20 mouse cellular contexts compared by ENCODE assay signal in the genomic region with DNA sequence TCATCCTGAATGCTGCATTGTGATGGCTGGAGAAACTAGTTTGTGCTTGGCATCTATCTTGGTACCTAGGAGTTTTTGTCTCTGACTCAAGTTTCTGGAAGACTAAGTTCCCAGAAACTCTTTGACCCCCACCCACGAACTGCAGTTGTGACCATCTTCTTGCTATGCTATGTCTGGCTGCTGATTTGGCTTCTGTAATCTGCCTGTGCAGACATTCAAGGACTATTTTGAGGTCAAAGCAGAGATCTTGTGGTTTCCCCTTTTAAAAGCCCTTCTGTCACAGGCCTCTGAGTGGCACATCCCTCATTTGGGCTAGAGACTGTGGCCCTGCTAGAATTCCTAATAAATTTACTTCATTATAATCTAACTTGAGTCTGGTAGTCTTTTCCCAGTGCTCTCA. TPM values are rescaled to one million over a fixed set of nuclear protein-coding genes. Genes with fewer than 3 reads are reported as not detected.
DNase-seq lines count a peak whose midpoint lies in the region; ATAC-seq lines count a peak whose summit lies in the region.
"Had no signal": no experiment of that assay in that cellular context is flagged by ENCODE, and none has a peak within 500 bp of the region (broad histone marks: within the 10 kb centered on the region; RNA-seq: fewer than 3 reads in every experiment).

No protein-coding gene starts in this region.

- H3K4me3 ChIP-seq in intestine, embryonic 14.5 days (ENCODE audit: low read depth, low read length), result no peak overlapping the region
- H3K4me3 ChIP-seq in intestine, embryonic 15.5 days (replicated peaks), result no peak overlapping the region
- H3K4me3 ChIP-seq in limb, embryonic 10.5 days, result no peak overlapping the region
- H3K4me3 ChIP-seq: embryonic facial prominence, embryonic 13.5 days; gastrocnemius, adult 2 months; heart, embryonic 12.5 days; hindbrain, embryonic 10.5 days had no signal

- H3K9me3 ChIP-seq in intestine, embryonic 14.5 days (ENCODE audit: control insufficient read depth, low read length), result no peaks in the 10 kb centered on the region
- no peaks in the 10 kb centered on the region for H3K9me3 ChIP-seq in intestine, embryonic 15.5 days
- no peaks in the 10 kb centered on the region for H3K9me3 ChIP-seq in limb, embryonic 10.5 days (replicated peaks)
- H3K9me3 ChIP-seq: embryonic facial prominence, embryonic 13.5 days; heart, embryonic 12.5 days; hindbrain, embryonic 10.5 days had no signal

- no peak overlapping the region for H3K9ac ChIP-seq in intestine, embryonic 14.5 days (ENCODE audit: low read length)
- no peak overlapping the region for H3K9ac ChIP-seq in intestine, embryonic 15.5 days
- H3K9ac ChIP-seq: embryonic facial prominence, embryonic 13.5 days; heart, embryonic 12.5 days; hindbrain, embryonic 14.5 days had no signal

- DNase-seq in intestine, embryonic 14.5 days (ENCODE audit: low spot score), result peak; percentile 21
- peak; percentile 0 for DNase-seq in right cerebral cortex, postnatal 25 days
- DNase-seq in right cerebral cortex, adult 18-20 months, result no peak
- DNase-seq in MEL-GATA-1-ER (ENCODE audit: extremely low read depth, low read depth), result peak; percentile 71
- peak; percentile 13 for DNase-seq in limb, embryonic 10.5 days (ENCODE audit: low spot score)
- DNase-seq in T-cell, adult 2 months (ENCODE audit: low spot score), result no peak
- DNase-seq: adrenal gland, postnatal 10 days; B cell, adult 2 months; cerebellum, adult 11 months; cerebellum, adult 8-10 months; cerebellum, postnatal 14 days; gastrocnemius, adult 2 months; gastrocnemius, postnatal 25 days had no signal

- H3K36me3 ChIP-seq in intestine, embryonic 14.5 days (ENCODE audit: control insufficient read depth, insufficient read depth, low read length), result no peaks in the 10 kb centered on the region
- no peaks in the 10 kb centered on the region for H3K36me3 ChIP-seq in intestine, embryonic 15.5 days
- H3K36me3 ChIP-seq in limb, embryonic 10.5 days, result no peaks in the 10 kb centered on the region
- H3K36me3 ChIP-seq: embryonic facial prominence, embryonic 13.5 days; heart, embryonic 12.5 days; hindbrain, embryonic 10.5 days had no signal

- ATAC-seq in intestine, embryonic 14.5 days (replicated peaks; ENCODE audit: low FRiP score, low TSS enrichment, low read depth), result no peak
- no peak for ATAC-seq in intestine, embryonic 15.5 days
- no peak for ATAC-seq in CD4-positive, CD25-positive, alpha-beta regulatory T cell, adult 4 months
- ATAC-seq: forebrain, embryonic 14.5 days had no signal

- no peak overlapping the region for H3K27ac ChIP-seq in intestine, embryonic 14.5 days (ENCODE audit: low read depth)
- H3K27ac ChIP-seq in intestine, embryonic 15.5 days, result no peak overlapping the region
- no peak overlapping the region for H3K27ac ChIP-seq in limb, embryonic 10.5 days
- H3K27ac ChIP-seq: embryonic facial prominence, embryonic 13.5 days; gastrocnemius, adult 2 months; hindbrain, embryonic 10.5 days; hindbrain, embryonic 14.5 days had no signal

- H3K4me2 ChIP-seq in intestine, embryonic 14.5 days (ENCODE audit: low read length), result no peak overlapping the region
- H3K4me2 ChIP-seq in intestine, embryonic 15.5 days (replicated peaks), result no peak overlapping the region
- H3K4me2 ChIP-seq: embryonic facial prominence, embryonic 13.5 days; heart, embryonic 12.5 days; hindbrain, embryonic 14.5 days had no signal

- WGBS in intestine, embryonic 14.5 days, result 76% methylated on average over 1 of the region's 1 CpGs
- 71% methylated on average over 1 of the region's 1 CpGs for WGBS in intestine, embryonic 15.5 days
- WGBS in limb, embryonic 10.5 days, result 97% methylated on average over 1 of the region's 1 CpGs

- no peaks in the 10 kb centered on the region for H3K27me3 ChIP-seq in intestine, embryonic 14.5 days (replicated peaks; ENCODE audit: control insufficient read depth, insufficient read depth, low read length)
- H3K27me3 ChIP-seq in intestine, embryonic 15.5 days (replicated peaks), result no peaks in the 10 kb centered on the region
- no peaks in the 10 kb centered on the region for H3K27me3 ChIP-seq in limb, embryonic 10.5 days (ENCODE audit: low read depth, poor library complexity, severe bottlenecking)

- H3K4me1 ChIP-seq in intestine, embryonic 14.5 days (replicated peaks; ENCODE audit: control insufficient read depth, insufficient read depth, low read length), result no peaks in the 10 kb centered on the region
- no peaks in the 10 kb centered on the region for H3K4me1 ChIP-seq in intestine, embryonic 15.5 days (replicated peaks)
- H3K4me1 ChIP-seq in limb, embryonic 10.5 days, result no peaks in the 10 kb centered on the region
- H3K4me1 ChIP-seq: embryonic facial prominence, embryonic 13.5 days; heart, embryonic 12.5 days had no signal

RNA-seq across cellular contexts. Expression of a gene that starts 8.6 kb away (rescaled TPM):
- polyA plus RNA-seq in intestine, embryonic 14.5 days (2014; fragmentation: Nextera tagmentation; extraction: Ambion mirVana), result 0.52 and 0.78 TPM in 2 replicates
- 0.40 and 0.50 TPM in 2 replicates for polyA plus RNA-seq in intestine, embryonic 15.5 days (2015; fragmentation: Nextera tagmentation; extraction: Ambion mirVana)
- 2.0 and 3.7 TPM in 2 replicates for polyA plus RNA-seq in limb, embryonic 10.5 days (2016; fragmentation: Nextera tagmentation; extraction: Ambion mirVana)
- under 1 TPM; 0.16 to 0.28 TPM for polyA plus RNA-seq in CD4-positive, CD25-positive, alpha-beta regulatory T cell, adult 4 months (2017; shearing (Covaris generic))

RNA-seq across cellular contexts. Expression of a gene that starts 23.1 kb away (rescaled TPM):
- polyA plus RNA-seq in intestine, embryonic 14.5 days (2014; fragmentation: Nextera tagmentation; extraction: Ambion mirVana), result 44.6 and 49.7 TPM in 2 replicates
- polyA plus RNA-seq in intestine, embryonic 15.5 days (2015; fragmentation: Nextera tagmentation; extraction: Ambion mirVana), result 24.9 and 28.4 TPM in 2 replicates
- 51.1 and 52.9 TPM in 2 replicates for polyA plus RNA-seq in limb, embryonic 10.5 days (2016; fragmentation: Nextera tagmentation; extraction: Ambion mirVana)
- polyA plus RNA-seq in CD4-positive, CD25-positive, alpha-beta regulatory T cell, adult 4 months (2017; shearing (Covaris generic)), result 10 to 100 TPM; 60.2 to 62.8 TPM

RNA-seq across cellular contexts. Expression of a gene that starts 28.2 kb away (rescaled TPM):
- polyA plus RNA-seq in intestine, embryonic 14.5 days (2014; fragmentation: Nextera tagmentation; extraction: Ambion mirVana), result 47.5 and 48.1 TPM in 2 replicates
- 44.7 and 44.8 TPM in 2 replicates for polyA plus RNA-seq in intestine, embryonic 15.5 days (2015; fragmentation: Nextera tagmentation; extraction: Ambion mirVana)
- polyA plus RNA-seq in limb, embryonic 10.5 days (2016; fragmentation: Nextera tagmentation; extraction: Ambion mirVana), result 56.7 and 66.9 TPM in 2 replicates
- 10 to 100 TPM; 18.5 to 22.7 TPM for polyA plus RNA-seq in CD4-positive, CD25-positive, alpha-beta regulatory T cell, adult 4 months (2017; shearing (Covaris generic))

Comparison
In these comparisons a context has a peak if more than half of its experiments do, and no peak if none do; other contexts are left out.
1. DNase-seq: peak in intestine, embryonic 14.5 days (single experiment), right cerebral cortex, postnatal 25 days (single experiment), MEL-GATA-1-ER (single experiment) and limb, embryonic 10.5 days (single experiment); none in right cerebral cortex, adult 18-20 months (single experiment) and T-cell, adult 2 months (single experiment).